Mouse (Mus musculus): ENCODE results near the gene Gmnn.

The Gmnn gene

DNA sequence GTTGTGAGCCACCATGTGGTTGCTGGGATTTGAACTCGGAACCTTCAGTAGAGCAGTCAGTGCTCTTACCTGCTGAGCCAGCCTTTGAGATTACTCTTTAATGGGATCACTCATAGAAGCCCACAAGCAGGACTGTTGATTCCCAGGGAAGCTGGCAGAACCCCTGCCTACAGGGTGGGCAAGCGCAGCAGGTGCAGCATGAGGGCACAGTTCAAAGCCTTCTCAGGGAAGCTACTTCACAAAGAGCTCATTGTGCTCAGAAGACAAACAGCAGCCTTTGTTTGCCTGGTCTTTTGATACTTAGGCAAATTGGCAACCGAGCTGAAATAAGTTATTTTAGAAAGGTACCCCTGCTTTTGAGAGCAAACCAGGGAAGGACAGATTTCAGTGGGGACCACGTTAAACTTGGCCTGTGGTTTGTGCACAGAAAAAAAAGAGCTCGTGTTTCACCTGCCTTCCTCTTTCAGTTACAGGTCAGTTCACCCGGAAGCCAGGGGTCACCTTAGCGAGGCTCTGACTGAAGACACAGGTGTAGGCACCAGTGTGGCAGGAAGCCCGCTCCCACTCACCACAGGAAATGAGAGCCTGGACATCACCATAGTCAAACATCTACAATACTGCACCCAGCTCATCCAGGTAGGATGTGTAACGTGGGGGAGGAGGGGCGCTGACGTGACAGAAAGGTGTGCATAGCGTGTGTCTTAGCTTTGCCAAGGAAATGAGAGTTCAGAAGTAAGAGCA is 51.9 kb downstream of the Gmnn start:
- DNase-seq (ENCODE audit: low spot score in 2 of 2): no peak

- DNase-seq (ENCODE audit: low spot score in 2 of 2): no peak
These were observed 59.6 kb downstream of the Gmnn start for GRCm38 (mm10) chr13:24702128-24702527.

All from urinary bladder, postnatal 4 days (tissue).